Mouse (Mus musculus): Measurements from ENCODE around the gene Msl1.

- TF ChIP-seq CTCF (IDR thresholded peaks at IDR 0.05; ENCODE audit: low read depth), result no peak
- no peak for TF ChIP-seq EP300 (optimal IDR thresholded peaks at IDR 0.05)
Observed at GRCm38 (mm10) chr11:98755726-98756380, 39.5 kb upstream of the Msl1 start.

All from stomach, postnatal 0 days (tissue).